Comparison of ENCODE assay signal across 14 mouse cellular contexts in genomic region chr5:120183790-120184189, GRCm38 (mm10).
A peak's percentile ranks its signal among the peaks of the same experiment; 100 is the strongest.
DNase-seq lines count a peak whose midpoint lies in the region; ATAC-seq and TF ChIP-seq lines count a peak whose summit lies in the region.
"Had no signal": no experiment of that assay in that cellular context is flagged by ENCODE, and none has a peak within 500 bp of the region (broad histone marks: within the 10 kb centered on the region; RNA-seq: fewer than 3 reads in every experiment).

No protein-coding gene starts in this region.

- no peaks in the 10 kb centered on the region for H3K27me3 ChIP-seq in forebrain, embryonic 10.5 days (ENCODE audit: poor library complexity, severe bottlenecking)
- H3K27me3 ChIP-seq in forebrain, embryonic 13.5 days: no peaks in the 10 kb centered on the region
- no peaks in the 10 kb centered on the region for H3K27me3 ChIP-seq in hindbrain, embryonic 13.5 days
- no peaks in the 10 kb centered on the region for H3K27me3 ChIP-seq in hindbrain, postnatal 0 days (ENCODE audit: insufficient read depth, low read length)
- H3K27me3 ChIP-seq in midbrain, embryonic 10.5 days (ENCODE audit: low read depth, poor library complexity, severe bottlenecking): no peaks in the 10 kb centered on the region
- no peaks in the 10 kb centered on the region for H3K27me3 ChIP-seq in midbrain, embryonic 13.5 days
- H3K27me3 ChIP-seq: CH12.LX had no signal

- H3K4me3 ChIP-seq in forebrain, embryonic 10.5 days: no peak overlapping the region
- H3K4me3 ChIP-seq in forebrain, embryonic 13.5 days: no peak overlapping the region
- no peak overlapping the region for H3K4me3 ChIP-seq in hindbrain, embryonic 13.5 days
- H3K4me3 ChIP-seq in hindbrain, postnatal 0 days (ENCODE audit: low read length): no peak overlapping the region
- no peak overlapping the region for H3K4me3 ChIP-seq in midbrain, embryonic 10.5 days
- no peak overlapping the region for H3K4me3 ChIP-seq in midbrain, embryonic 13.5 days (replicated peaks)
- no peak overlapping the region for H3K4me3 ChIP-seq in olfactory bulb, adult 2 months (ENCODE audit: insufficient read depth, low read depth, low read length)

- H3K4me1 ChIP-seq in forebrain, embryonic 10.5 days: peaks cover under 1% of the 10 kb centered on the region; the same call in 1 of the 2 replicates
- peaks cover 26% of the 10 kb centered on the region for H3K4me1 ChIP-seq in forebrain, embryonic 13.5 days
- peaks cover 43% of the 10 kb centered on the region for H3K4me1 ChIP-seq in hindbrain, embryonic 13.5 days (replicated peaks)
- 0 out of 2 replicates have a peak, but pooled peaks cover 5% of the 10 kb centered on the region for H3K4me1 ChIP-seq in hindbrain, postnatal 0 days (ENCODE audit: insufficient read depth, low read length)
- H3K4me1 ChIP-seq in midbrain, embryonic 10.5 days: peaks cover 3% of the 10 kb centered on the region; the same call in 1 of the 2 replicates
- peaks cover 26% of the 10 kb centered on the region for H3K4me1 ChIP-seq in midbrain, embryonic 13.5 days (replicated peaks)
- H3K4me1 ChIP-seq in olfactory bulb, adult 2 months (ENCODE audit: control insufficient read depth, insufficient read depth, low read length): peaks cover 37% of the 10 kb centered on the region

- H3K36me3 ChIP-seq in forebrain, embryonic 10.5 days (replicated peaks): peaks cover 54% of the 10 kb centered on the region
- H3K36me3 ChIP-seq in forebrain, embryonic 13.5 days (ENCODE audit: poor library complexity, severe bottlenecking): peaks cover 14% of the 10 kb centered on the region
- peaks cover 9% of the 10 kb centered on the region; the same call in 1 of the 2 replicates for H3K36me3 ChIP-seq in hindbrain, embryonic 13.5 days
- no peaks in the 10 kb centered on the region for H3K36me3 ChIP-seq in hindbrain, postnatal 0 days (ENCODE audit: insufficient read depth, low read length)
- H3K36me3 ChIP-seq in midbrain, embryonic 10.5 days: peaks cover 40% of the 10 kb centered on the region
- H3K36me3 ChIP-seq in midbrain, embryonic 13.5 days: peaks cover 4% of the 10 kb centered on the region; the same call in 1 of the 2 replicates

- no peak for TF ChIP-seq POLR2A in olfactory bulb, adult 2 months (IDR thresholded peaks at IDR 0.05; ENCODE audit: insufficient read depth, low read depth, low read length)

- 74% methylated on average over 7 of the region's 7 CpGs for WGBS in forebrain, embryonic 10.5 days
- 64% methylated on average over 7 of the region's 7 CpGs for WGBS in forebrain, embryonic 13.5 days
- WGBS in hindbrain, embryonic 13.5 days: 38% methylated on average over 7 of the region's 7 CpGs
- whole genome bisulfite sequencing in hindbrain, postnatal 0 days: 72% methylated on average over 7 of the region's 7 CpGs
- WGBS in midbrain, embryonic 10.5 days: 61% methylated on average over 7 of the region's 7 CpGs
- WGBS in midbrain, embryonic 13.5 days: 68% methylated on average over 5 of the region's 7 CpGs
- 48% methylated on average over 7 of the region's 7 CpGs for WGBS in olfactory bulb, adult 2 months

- no peak for ATAC-seq in forebrain, embryonic 13.5 days
- ATAC-seq in hindbrain, embryonic 13.5 days (ENCODE audit: low FRiP score): no peak
- no peak for ATAC-seq in hindbrain, postnatal 0 days
- ATAC-seq in midbrain, embryonic 13.5 days: no peak
- ATAC-seq: intestine, postnatal 0 days had no signal

- peaks cover 6% of the 10 kb centered on the region; the same call in 1 of the 2 replicates for H3K9me3 ChIP-seq in forebrain, embryonic 10.5 days
- no peaks in the 10 kb centered on the region; the same call in 1 of the 2 replicates for H3K9me3 ChIP-seq in forebrain, embryonic 13.5 days (replicated peaks)
- H3K9me3 ChIP-seq in hindbrain, embryonic 13.5 days: no peaks in the 10 kb centered on the region
- H3K9me3 ChIP-seq in hindbrain, postnatal 0 days (ENCODE audit: low read length): no peaks in the 10 kb centered on the region
- H3K9me3 ChIP-seq in midbrain, embryonic 10.5 days (replicated peaks): no peaks in the 10 kb centered on the region; the same call in 1 of the 2 replicates
- 0 out of 2 replicates have a peak, but pooled peaks cover 4% of the 10 kb centered on the region for H3K9me3 ChIP-seq in midbrain, embryonic 13.5 days

- H3K9ac ChIP-seq in forebrain, embryonic 13.5 days: no peak overlapping the region
- 0 out of 2 replicates have a peak overlapping the region, but pooled peaks have one; percentile 13 for H3K9ac ChIP-seq in hindbrain, embryonic 13.5 days
- H3K9ac ChIP-seq in hindbrain, postnatal 0 days (replicated peaks; ENCODE audit: low read length): no peak overlapping the region
- H3K9ac ChIP-seq in midbrain, embryonic 13.5 days (replicated peaks): no peak overlapping the region

- TF ChIP-seq CTCF in hindbrain, postnatal 0 days (IDR thresholded peaks at IDR 0.05; ENCODE audit: low read depth): no peak
- no peak for TF ChIP-seq CTCF in olfactory bulb, adult 2 months (IDR thresholded peaks at IDR 0.05; ENCODE audit: insufficient read depth, low read depth, low read length)

- H3K4me2 ChIP-seq in forebrain, embryonic 13.5 days: no peak overlapping the region
- no peak overlapping the region for H3K4me2 ChIP-seq in hindbrain, embryonic 13.5 days
- no peak overlapping the region for H3K4me2 ChIP-seq in hindbrain, postnatal 0 days (ENCODE audit: low read depth, low read length)
- no peak overlapping the region for H3K4me2 ChIP-seq in midbrain, embryonic 13.5 days (replicated peaks)

- DNase-seq in forebrain, embryonic 10.5 days (ENCODE audit: extremely low spot score, low spot score): no peak
- DNase-seq in hindbrain, postnatal 0 days (ENCODE audit: low spot score): no peak
- no peak for DNase-seq in midbrain, embryonic 10.5 days (ENCODE audit: low spot score)
- DNase-seq in cerebellum, postnatal 25 days: no peak
- DNase-seq: adrenal gland, postnatal 10 days; cerebellum, adult 9-11 months; lung, postnatal 36 days; thymus, adult 18-20 months had no signal

- peak overlapping the region; percentile 40; the same call in 1 of the 2 replicates for H3K27ac ChIP-seq in forebrain, embryonic 10.5 days
- no peak overlapping the region for H3K27ac ChIP-seq in forebrain, embryonic 13.5 days
- H3K27ac ChIP-seq in hindbrain, embryonic 13.5 days: peak overlapping the region; percentile 64
- H3K27ac ChIP-seq in hindbrain, postnatal 0 days: no peak overlapping the region
- 0 out of 2 replicates have a peak overlapping the region, but pooled peaks have one; percentile 13 for H3K27ac ChIP-seq in midbrain, embryonic 10.5 days (replicated peaks)
- H3K27ac ChIP-seq in midbrain, embryonic 13.5 days: no peak overlapping the region
- peak overlapping the region; percentile 12; the same call in 1 of the 2 replicates for H3K27ac ChIP-seq in olfactory bulb, adult 2 months (ENCODE audit: insufficient read depth, low read depth, low read length)

Comparison
In these comparisons a context has a peak if more than half of its experiments do, and no peak if none do; other contexts are left out.
1. H3K27ac ChIP-seq: peak in forebrain, embryonic 10.5 days (single experiment), hindbrain, embryonic 13.5 days (single experiment), midbrain, embryonic 10.5 days (single experiment) and olfactory bulb, adult 2 months (single experiment); none in forebrain, embryonic 13.5 days (single experiment), hindbrain, postnatal 0 days (single experiment) and midbrain, embryonic 13.5 days (single experiment).